Mouse (Mus musculus) ES-Bruce4 (cell line): Measurements from ENCODE around the gene Eid3.

ENCODE experiments used
- CTCF ChIP-seq: IDR thresholded peaks from one replicate; pipeline ENCODE4 v1.8.1; 2011; ENCODE audit warnings: low read depth, low read length
- POLR2A ChIP-seq: IDR thresholded peaks from one replicate; pipeline ENCODE4 v1.8.1; 2011; ENCODE audit warnings: low read length; ENCODE audit not compliant: insufficient read depth

- TF ChIP-seq CTCF (no peak), POLR2A (no peak)
These were observed 41.9 kb upstream of the Eid3 start for GRCm38 (mm10) chr10:82824541-82824940.
